Mouse (Mus musculus): Measurements from ENCODE around the gene Ptpn20.

Gene Ptpn20

GRCm38 (mm10) chr14:33677996-33678395 lies 89.0 kb downstream of the Ptpn20 start:
- no peak for DNase-seq (ENCODE audit: low spot score)

GRCm38 (mm10) chr14:33678740-33679139 lies 89.7 kb downstream of the Ptpn20 start:
- no peak for DNase-seq (ENCODE audit: low spot score)

GRCm38 (mm10) chr14:33680621-33681020 lies 91.6 kb downstream of the Ptpn20 start:
- DNase-seq (ENCODE audit: low spot score), result no peak

- DNase-seq (ENCODE audit: low spot score), result no peak
Observed at GRCm38 (mm10) chr14:33682768-33683167, 93.8 kb downstream of the Ptpn20 start.

- DNase-seq (ENCODE audit: low spot score), result no peak
Observed at GRCm38 (mm10) chr14:33683701-33684100, 94.7 kb downstream of the Ptpn20 start.

DNA sequence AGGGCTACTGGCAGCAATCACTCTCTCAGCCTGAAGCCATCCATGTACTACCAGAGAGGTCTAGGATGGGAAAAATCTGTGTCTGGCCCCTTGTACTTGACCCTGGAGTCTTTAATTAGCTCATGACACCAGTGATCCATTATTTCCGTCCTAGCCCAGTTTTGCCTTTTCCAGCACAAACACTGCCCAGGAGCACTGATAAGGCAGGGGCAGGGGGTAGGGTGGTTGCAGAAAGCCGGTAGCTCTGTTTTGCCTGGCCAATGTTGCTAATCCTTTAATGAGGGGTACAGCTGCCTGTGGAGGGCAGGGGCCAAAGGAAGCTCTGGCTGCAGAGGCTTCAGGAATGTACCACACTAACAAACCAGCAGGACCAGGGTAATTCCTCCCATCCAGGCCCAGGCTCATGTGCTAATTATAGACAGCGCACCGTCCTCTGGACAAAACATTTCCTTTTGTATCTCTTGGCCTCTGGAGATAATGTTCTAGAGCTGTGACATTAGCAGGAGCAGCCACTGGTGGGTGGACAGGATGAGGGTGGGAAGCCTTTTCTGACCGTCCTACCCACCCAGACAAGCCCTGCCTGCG lies 98.5 kb downstream of the Ptpn20 start:
- peak; percentile 83 for DNase-seq (ENCODE audit: low spot score)

DNA sequence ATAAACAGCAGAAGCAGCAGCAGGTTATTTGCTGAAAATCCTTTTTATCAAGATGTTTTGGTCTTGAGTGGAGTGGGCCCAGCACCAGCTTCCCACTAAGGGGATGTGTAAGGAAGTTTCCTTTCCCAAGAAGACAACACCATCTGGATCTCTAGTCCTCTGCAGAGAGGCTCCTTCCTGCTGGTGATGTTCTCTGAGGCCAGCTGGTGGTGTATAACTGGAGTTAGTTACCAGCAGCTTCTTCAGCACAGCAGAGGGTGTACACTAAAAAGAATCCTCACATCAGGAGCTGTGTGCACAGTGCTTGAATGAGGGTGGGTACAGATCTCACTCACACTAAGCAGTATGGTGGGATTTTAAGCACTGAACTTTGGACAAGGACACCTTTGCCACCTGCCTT lies 100.0 kb downstream of the Ptpn20 start:
- DNase-seq (ENCODE audit: low spot score), result peak; percentile 25

Data from yolk sac, embryonic 10.5 days (tissue).